Mouse (Mus musculus): ENCODE results near the gene Eif2b1. TPM values are rescaled to one million over a fixed set of nuclear protein-coding genes. Genes with fewer than 3 reads are reported as not detected.
A peak's percentile ranks its signal among the peaks of the same experiment; 100 is the strongest.

The Eif2b1 gene
- polyA plus RNA-seq, 1 experiment from 2014 or later: 37.3 TPM

DNA sequence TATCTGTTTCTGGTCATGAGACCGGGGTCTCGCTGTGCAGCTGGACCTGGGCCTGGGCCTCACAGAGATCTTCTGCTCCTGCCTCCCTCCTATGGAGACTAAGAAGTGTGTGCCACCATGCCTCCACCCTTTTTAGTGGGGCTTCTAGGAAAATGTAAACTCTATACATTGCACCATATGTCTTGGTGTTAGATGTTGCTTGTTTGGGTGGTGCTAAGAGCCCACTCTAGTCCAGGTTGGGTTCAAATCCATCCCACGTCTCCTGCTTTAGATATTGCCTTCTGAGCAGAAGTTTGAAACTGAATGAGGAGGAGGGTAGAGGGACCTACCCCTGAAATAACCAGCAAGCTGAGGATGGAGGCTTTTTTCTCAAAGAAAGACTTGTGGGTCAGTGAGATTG is 13.8 kb upstream of the Eif2b1 start:
- Histone ChIP-seq H3K4me3 (ENCODE audit: low read depth, low read length) (no peak overlapping the region), H3K4me2 (replicated peaks; ENCODE audit: low read depth) (no peak overlapping the region), H3K27me3 (replicated peaks; ENCODE audit: control insufficient read depth, insufficient read depth, low read length) (no peaks in the 10 kb centered on the region), H3K36me3 (ENCODE audit: control insufficient read depth, insufficient read depth) (peaks cover 61% of the 10 kb centered on the region), H3K27ac (ENCODE audit: low read depth, low read length) (no peak overlapping the region), H3K4me1 (replicated peaks; ENCODE audit: control insufficient read depth, insufficient read depth, low read length) (no peaks in the 10 kb centered on the region), H3K9me3 (ENCODE audit: control insufficient read depth) (no peaks in the 10 kb centered on the region), H3K9ac (ENCODE audit: low read depth, low read length) (no peak overlapping the region)
- TF ChIP-seq CTCF (IDR thresholded peaks at IDR 0.05; ENCODE audit: low read depth): no peak
- 100% methylated on average over 3 of the region's 3 CpGs for WGBS
- ATAC-seq: no peak

DNA sequence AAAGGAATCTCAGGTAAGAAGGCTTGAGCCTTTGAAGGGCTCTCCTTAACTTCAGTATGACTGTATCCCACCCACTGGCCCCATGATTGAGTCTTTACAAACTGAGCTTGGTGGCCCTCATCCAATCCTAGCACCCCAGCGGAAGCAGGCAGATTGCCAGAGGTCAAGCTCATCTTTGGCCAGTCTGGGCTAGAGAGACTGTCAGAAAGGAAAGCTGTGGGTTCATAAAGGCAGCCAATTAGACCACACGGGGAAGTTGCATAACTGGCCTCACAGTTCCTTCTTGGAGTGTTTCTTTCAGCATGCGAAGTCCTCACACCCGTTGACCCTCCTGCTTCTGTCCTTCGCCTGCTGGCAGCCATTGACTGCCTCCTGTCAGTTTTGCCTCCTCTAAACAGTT is 3.6 kb upstream of the Eif2b1 start:
- Histone ChIP-seq H3K27me3 (replicated peaks; ENCODE audit: control insufficient read depth, insufficient read depth, low read length) (no peaks in the 10 kb centered on the region), H3K4me3 (ENCODE audit: low read depth, low read length) (no peak overlapping the region), H3K4me1 (replicated peaks; ENCODE audit: control insufficient read depth, insufficient read depth, low read length) (0 out of 2 replicates have a peak, but pooled peaks cover 3% of the 10 kb centered on the region), H3K9ac (ENCODE audit: low read depth, low read length) (no peak overlapping the region), H3K27ac (ENCODE audit: low read depth, low read length) (no peak overlapping the region), H3K9me3 (ENCODE audit: control insufficient read depth) (no peaks in the 10 kb centered on the region), H3K36me3 (ENCODE audit: control insufficient read depth, insufficient read depth) (peaks cover 34% of the 10 kb centered on the region), H3K4me2 (replicated peaks; ENCODE audit: low read depth) (no peak overlapping the region)
- no peak for TF ChIP-seq CTCF (IDR thresholded peaks at IDR 0.05; ENCODE audit: low read depth)
- ATAC-seq: no peak
- 82% methylated on average over 5 of the region's 5 CpGs for WGBS

DNA sequence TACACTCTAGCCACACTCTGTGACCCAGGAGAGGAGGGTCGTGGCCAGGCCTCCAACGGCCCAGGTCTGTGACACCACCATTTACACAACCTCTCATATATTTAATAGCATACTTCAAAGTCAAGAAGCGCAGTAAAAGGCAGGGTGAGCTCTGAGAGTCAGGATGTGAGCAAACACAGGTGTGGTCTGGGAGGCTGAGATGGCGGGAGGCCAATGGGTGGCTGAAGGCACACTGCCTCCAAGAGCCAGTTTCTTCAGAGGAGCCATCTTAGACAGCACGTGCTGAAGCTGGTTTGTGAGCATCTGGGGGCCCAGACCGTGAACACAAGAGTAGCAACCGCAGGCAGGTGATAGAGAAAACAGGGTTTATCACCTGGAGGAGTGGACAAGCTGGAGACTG is 3.5 kb downstream of the Eif2b1 start:
- Histone ChIP-seq H3K27ac (ENCODE audit: low read depth, low read length) (no peak overlapping the region), H3K4me2 (replicated peaks; ENCODE audit: low read depth) (no peak overlapping the region), H3K4me1 (replicated peaks; ENCODE audit: control insufficient read depth, insufficient read depth, low read length) (0 out of 2 replicates have a peak, but pooled peaks cover 3% of the 10 kb centered on the region), H3K36me3 (ENCODE audit: control insufficient read depth, insufficient read depth) (peaks cover 61% of the 10 kb centered on the region), H3K9me3 (ENCODE audit: control insufficient read depth) (no peaks in the 10 kb centered on the region), H3K27me3 (replicated peaks; ENCODE audit: control insufficient read depth, insufficient read depth, low read length) (no peaks in the 10 kb centered on the region), H3K4me3 (ENCODE audit: low read depth, low read length) (no peak overlapping the region), H3K9ac (ENCODE audit: low read depth, low read length) (no peak overlapping the region)
- WGBS: 57% methylated on average over 7 of the region's 7 CpGs
- no peak for TF ChIP-seq CTCF (IDR thresholded peaks at IDR 0.05; ENCODE audit: low read depth)
- peak; percentile 14; the same call in 1 of the 2 replicates for ATAC-seq

GRCm38 (mm10) chr5:124571068-124571467 is 7.9 kb downstream of the Eif2b1 start:
- Histone ChIP-seq H3K27me3 (replicated peaks; ENCODE audit: control insufficient read depth, insufficient read depth, low read length) (no peaks in the 10 kb centered on the region), H3K9ac (ENCODE audit: low read depth, low read length) (no peak overlapping the region), H3K4me1 (replicated peaks; ENCODE audit: control insufficient read depth, insufficient read depth, low read length) (no peaks in the 10 kb centered on the region), H3K27ac (ENCODE audit: low read depth, low read length) (peak overlapping the region; percentile 9; the same call in 1 of the 2 replicates), H3K4me2 (replicated peaks; ENCODE audit: low read depth) (no peak overlapping the region), H3K9me3 (ENCODE audit: control insufficient read depth) (no peaks in the 10 kb centered on the region), H3K4me3 (ENCODE audit: low read depth, low read length) (no peak overlapping the region), H3K36me3 (ENCODE audit: control insufficient read depth, insufficient read depth) (peaks cover 96% of the 10 kb centered on the region)
- no peak for TF ChIP-seq CTCF (IDR thresholded peaks at IDR 0.05; ENCODE audit: low read depth)
- 0 out of 2 replicates have a peak, but pooled peaks have one; percentile 22 for ATAC-seq
- WGBS: 75% methylated on average over 12 of the region's 12 CpGs

- H3K4me1 ChIP-seq (replicated peaks; ENCODE audit: control insufficient read depth, insufficient read depth, low read length): no peaks in the 10 kb centered on the region
- H3K36me3 ChIP-seq (ENCODE audit: control insufficient read depth, insufficient read depth): peaks cover 51% of the 10 kb centered on the region
- peak; percentile 64 for TF ChIP-seq CTCF (IDR thresholded peaks at IDR 0.05; ENCODE audit: low read depth)
- H3K4me2 ChIP-seq (replicated peaks; ENCODE audit: low read depth): no peak overlapping the region
- no peak overlapping the region for H3K4me3 ChIP-seq (ENCODE audit: low read depth, low read length)
- no peaks in the 10 kb centered on the region for H3K27me3 ChIP-seq (replicated peaks; ENCODE audit: control insufficient read depth, insufficient read depth, low read length)
- 76% methylated on average over 1 of the region's 1 CpGs for WGBS
- no peak overlapping the region for H3K9ac ChIP-seq (ENCODE audit: low read depth, low read length)
- no peak for ATAC-seq
- no peak overlapping the region for H3K27ac ChIP-seq (ENCODE audit: low read depth, low read length)
- no peaks in the 10 kb centered on the region for H3K9me3 ChIP-seq (ENCODE audit: control insufficient read depth)
Measured at GRCm38 (mm10) chr5:124555145-124555544, 23.8 kb downstream of the Eif2b1 start.

DNA sequence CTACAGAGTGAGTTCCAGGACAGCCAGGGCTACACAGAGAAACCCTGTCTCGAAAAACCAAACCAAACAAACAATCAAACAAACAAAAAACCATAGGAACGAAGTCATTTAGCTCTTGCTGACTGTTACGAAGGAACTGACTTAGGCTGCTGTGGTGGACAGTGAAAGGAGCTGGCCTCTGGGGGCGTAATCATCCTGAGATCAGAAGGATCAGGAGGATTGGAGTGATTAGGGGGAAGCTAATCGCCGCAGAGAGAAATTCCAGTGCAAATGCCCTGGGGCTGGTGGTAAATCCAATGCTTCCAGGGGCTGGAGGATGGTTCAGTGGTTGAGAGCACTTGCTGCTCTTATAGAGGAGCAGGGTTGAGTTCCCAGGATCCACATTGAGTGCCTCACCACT is 25.3 kb downstream of the Eif2b1 start:
- H3K4me3 ChIP-seq (ENCODE audit: low read depth, low read length): peak overlapping the region; percentile 88
- H3K9me3 ChIP-seq (ENCODE audit: control insufficient read depth): no peaks in the 10 kb centered on the region
- WGBS: 64% methylated on average over 6 of the region's 6 CpGs
- H3K27ac ChIP-seq (ENCODE audit: low read depth, low read length): no peak overlapping the region
- no peak for ATAC-seq
- peaks cover 39% of the 10 kb centered on the region for H3K36me3 ChIP-seq (ENCODE audit: control insufficient read depth, insufficient read depth)
- H3K9ac ChIP-seq (ENCODE audit: low read depth, low read length): 0 out of 2 replicates have a peak overlapping the region, but pooled peaks have one; percentile 70
- no peak for TF ChIP-seq CTCF (IDR thresholded peaks at IDR 0.05; ENCODE audit: low read depth)
- H3K4me1 ChIP-seq (replicated peaks; ENCODE audit: control insufficient read depth, insufficient read depth, low read length): no peaks in the 10 kb centered on the region
- no peaks in the 10 kb centered on the region for H3K27me3 ChIP-seq (replicated peaks; ENCODE audit: control insufficient read depth, insufficient read depth, low read length)
- H3K4me2 ChIP-seq (replicated peaks; ENCODE audit: low read depth): peak overlapping the region; percentile 81
